Mouse (Mus musculus): ENCODE data around the gene Hnrnpa1. TPM values are rescaled to one million over a fixed set of nuclear protein-coding genes. Genes with fewer than 3 reads are reported as not detected.
"Not testable (repeated sequence)": the region's sequence is repeated elsewhere in the genome, so short reads cannot be mapped to it uniquely, and the experiment has no call there.

Gene Hnrnpa1
- total RNA-seq, 1 experiment from 2014 or later = 1,831 TPM

DNA sequence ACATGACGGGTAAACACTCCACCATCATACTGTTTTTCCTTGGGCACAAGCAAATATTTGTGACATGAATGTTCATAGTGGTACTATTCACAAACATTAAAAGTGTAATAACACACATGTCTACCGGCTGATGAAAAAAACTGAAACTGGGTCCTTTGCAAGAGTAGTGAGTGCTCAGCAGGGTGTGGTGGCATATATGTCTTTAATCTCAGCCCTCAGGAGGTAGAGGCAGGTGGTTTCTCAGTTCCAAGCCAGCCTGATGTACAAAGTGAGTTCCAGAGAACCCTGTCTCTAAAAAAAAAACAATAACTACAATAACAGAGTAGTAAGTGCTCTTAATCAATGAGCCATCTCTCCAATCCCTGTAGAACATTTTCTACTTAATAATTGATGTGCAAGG lies 24.6 kb downstream of the Hnrnpa1 start:
- no peak for ATAC-seq (replicated peaks; ENCODE audit: low read depth, poor library complexity, severe bottlenecking)

- peak; percentile 15; the same call in 1 of the 2 replicates for ATAC-seq (replicated peaks; ENCODE audit: low read depth, poor library complexity, severe bottlenecking)
These were observed 28.7 kb downstream of the Hnrnpa1 start for GRCm38 (mm10) chr15:103268903-103269302.

GRCm38 (mm10) chr15:103272419-103273279 lies 32.4 kb downstream of the Hnrnpa1 start, which contains the start of gene Copz1:
Gene Copz1, plus strand, starts transcription at chr15:103272714.
- ATAC-seq (replicated peaks; ENCODE audit: low read depth, poor library complexity, severe bottlenecking) = peak; percentile 97

DNA sequence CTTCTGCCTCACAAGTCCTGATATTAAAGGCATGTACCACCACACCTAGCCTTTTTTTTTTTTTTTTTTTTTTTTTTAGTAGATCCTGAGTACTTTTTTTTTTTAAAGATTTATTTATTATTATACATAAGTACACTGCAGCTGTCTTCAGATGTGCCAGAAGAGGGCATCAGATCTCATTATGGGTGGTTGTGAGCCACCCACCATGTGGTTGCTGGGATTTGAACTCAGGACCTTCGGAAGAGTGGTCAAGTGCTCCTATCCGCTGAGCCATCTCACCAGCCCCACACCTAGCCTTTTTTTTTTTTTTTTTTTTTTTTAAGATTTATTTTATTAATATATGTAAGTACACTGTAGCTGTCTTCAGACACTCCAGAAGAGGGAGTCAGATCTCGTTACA lies 35.7 kb downstream of the Hnrnpa1 start:
- not testable (repeated sequence) for ATAC-seq (replicated peaks; ENCODE audit: low read depth, poor library complexity, severe bottlenecking)

DNA sequence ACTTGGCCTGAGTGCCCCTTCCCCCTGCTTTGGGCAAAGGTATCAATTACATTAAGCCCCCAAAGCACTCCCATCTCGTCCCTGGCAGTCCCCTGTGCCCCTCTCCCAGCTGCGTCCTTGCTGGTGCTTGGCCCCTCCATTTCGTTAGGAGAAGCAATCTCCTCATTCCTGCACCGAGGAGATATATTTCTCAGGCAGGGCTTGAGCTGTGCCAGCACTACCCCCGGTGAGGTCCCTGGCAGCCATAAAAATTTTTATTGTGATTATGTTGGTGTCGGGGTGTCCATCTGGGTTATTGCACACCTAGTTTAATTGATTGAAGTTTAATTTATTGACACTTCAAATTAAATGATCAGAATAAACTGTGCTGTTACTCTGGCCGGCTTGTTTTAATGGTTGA lies 37.7 kb downstream of the Hnrnpa1 start:
- ATAC-seq (replicated peaks; ENCODE audit: low read depth, poor library complexity, severe bottlenecking) = no peak

GRCm38 (mm10) chr15:103279750-103280149 lies 39.5 kb downstream of the Hnrnpa1 start:
- ATAC-seq (replicated peaks; ENCODE audit: low read depth, poor library complexity, severe bottlenecking) = no peak

DNA sequence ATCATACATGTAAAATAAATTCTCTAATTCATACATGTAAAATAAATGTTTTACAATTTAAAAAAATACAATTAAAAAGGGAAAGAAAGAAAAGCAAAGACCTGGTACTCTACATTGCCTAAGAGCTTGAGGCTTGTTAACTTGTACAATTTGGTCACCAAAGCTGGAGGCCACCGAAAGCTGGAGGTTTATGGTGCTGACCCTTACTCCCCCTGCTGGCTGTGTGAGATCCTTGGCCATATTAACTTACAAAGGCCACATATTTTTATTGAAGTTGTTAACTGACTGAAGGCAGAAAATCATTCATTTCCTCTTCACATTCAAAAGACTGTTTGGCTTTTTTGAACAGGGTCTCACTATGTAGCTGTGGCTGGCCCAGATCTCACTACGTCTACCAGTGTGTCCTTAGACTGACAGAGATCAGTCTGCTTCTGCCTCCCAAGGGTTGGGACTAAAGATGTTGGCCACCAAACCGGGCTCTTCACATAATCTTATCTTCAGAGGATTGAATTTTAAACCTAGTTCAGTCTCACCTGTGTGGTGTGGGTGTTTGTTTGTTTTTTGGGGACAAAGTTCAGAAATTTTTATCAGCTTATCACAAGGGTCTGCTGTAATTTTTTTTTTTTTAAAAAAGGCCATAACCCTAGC lies 40.7 kb downstream of the Hnrnpa1 start:
- peak; percentile 85 for ATAC-seq (replicated peaks; ENCODE audit: low read depth, poor library complexity, severe bottlenecking)

- 0 out of 2 replicates have a peak, but pooled peaks have one; percentile 6 for ATAC-seq (replicated peaks; ENCODE audit: low read depth, poor library complexity, severe bottlenecking)
These were observed 41.4 kb downstream of the Hnrnpa1 start for GRCm38 (mm10) chr15:103281465-103282205.

DNA sequence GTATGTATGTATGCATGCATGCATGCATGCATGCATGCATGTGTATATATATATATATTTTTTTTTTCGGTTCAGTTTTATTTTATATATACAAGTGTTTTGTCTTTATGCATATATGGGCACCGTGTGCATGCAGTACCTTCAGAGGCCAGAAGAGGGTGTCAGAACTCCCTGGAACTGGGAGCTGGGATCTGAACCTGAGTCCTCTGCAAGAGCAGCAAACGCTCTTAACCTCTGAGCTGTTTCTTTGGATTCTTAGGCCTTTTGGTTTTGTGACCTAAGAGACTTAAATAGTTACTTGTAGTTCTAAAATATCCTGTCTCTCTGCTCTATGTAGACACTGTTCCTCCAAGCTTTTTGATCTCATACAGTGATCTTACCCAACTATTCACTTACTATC lies 43.8 kb downstream of the Hnrnpa1 start:
- ATAC-seq (replicated peaks; ENCODE audit: low read depth, poor library complexity, severe bottlenecking) = peak; percentile 52; the same call in 1 of the 2 replicates

DNA sequence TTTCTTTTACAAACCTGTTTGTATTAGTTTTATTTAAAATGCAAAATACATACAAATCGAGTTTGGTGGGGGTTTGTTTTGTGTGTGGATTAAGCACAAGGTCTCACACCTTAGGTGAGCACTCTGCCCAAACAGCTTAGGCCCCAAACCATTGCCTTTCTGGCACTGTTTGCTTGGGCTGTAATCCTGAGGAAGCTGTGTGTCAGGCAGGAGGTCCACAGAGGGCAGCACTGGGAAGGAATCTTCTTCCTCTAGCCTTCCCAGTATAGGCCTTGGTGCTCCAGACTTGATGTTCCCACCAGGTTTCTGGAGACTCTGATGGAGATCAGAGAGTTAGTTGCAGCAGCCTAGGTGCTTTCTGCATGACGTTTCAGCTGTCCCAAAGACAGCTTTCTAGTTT lies 44.4 kb downstream of the Hnrnpa1 start:
- no peak for ATAC-seq (replicated peaks; ENCODE audit: low read depth, poor library complexity, severe bottlenecking)

- ATAC-seq (replicated peaks; ENCODE audit: low read depth, poor library complexity, severe bottlenecking) = no peak
These were observed 45.7 kb downstream of the Hnrnpa1 start for GRCm38 (mm10) chr15:103285778-103286417.

DNA sequence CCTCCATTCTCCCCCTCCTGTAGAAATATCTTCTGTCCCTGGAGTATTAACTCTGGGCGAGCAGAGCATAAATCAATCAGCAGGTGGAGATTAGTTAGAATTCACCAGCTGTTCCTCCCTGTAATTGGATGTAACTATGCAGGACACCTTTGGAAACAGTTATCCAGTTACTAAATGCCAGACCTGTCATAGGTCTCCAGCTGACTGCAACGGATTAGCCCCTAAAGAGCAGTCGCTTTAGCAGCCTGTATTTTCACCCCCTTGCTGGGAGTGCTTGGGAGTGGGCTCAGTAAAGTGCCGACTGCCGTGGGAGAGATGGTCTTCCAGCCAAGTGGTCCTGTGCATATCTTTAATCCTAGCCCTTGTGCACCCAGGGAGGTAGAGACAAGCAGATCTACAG lies 49.4 kb downstream of the Hnrnpa1 start:
- ATAC-seq (replicated peaks; ENCODE audit: low read depth, poor library complexity, severe bottlenecking) = no peak

GRCm38 (mm10) chr15:103290417-103290816 lies 50.2 kb downstream of the Hnrnpa1 start:
- no peak for ATAC-seq (replicated peaks; ENCODE audit: low read depth, poor library complexity, severe bottlenecking)

DNA sequence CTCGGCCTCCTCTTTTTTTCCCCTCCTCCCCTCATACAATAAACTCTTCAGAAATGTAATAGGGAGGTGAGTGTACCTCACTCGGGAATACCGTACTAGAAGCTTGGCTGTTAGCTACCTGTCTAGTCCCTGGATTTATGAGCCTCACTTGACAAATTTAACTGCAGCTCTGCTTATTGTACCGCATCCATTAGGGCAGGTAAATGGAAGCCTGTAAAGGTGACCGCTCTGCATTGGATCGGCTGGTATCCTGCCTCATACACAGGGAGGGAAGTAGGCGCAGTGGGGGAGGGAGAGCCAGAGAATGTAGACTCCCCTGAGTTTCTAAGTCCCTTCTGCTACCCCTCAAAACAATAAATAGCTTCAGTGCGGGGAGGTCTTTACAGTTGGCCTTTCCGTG lies 50.6 kb downstream of the Hnrnpa1 start:
- ATAC-seq (replicated peaks; ENCODE audit: low read depth, poor library complexity, severe bottlenecking) = no peak

DNA sequence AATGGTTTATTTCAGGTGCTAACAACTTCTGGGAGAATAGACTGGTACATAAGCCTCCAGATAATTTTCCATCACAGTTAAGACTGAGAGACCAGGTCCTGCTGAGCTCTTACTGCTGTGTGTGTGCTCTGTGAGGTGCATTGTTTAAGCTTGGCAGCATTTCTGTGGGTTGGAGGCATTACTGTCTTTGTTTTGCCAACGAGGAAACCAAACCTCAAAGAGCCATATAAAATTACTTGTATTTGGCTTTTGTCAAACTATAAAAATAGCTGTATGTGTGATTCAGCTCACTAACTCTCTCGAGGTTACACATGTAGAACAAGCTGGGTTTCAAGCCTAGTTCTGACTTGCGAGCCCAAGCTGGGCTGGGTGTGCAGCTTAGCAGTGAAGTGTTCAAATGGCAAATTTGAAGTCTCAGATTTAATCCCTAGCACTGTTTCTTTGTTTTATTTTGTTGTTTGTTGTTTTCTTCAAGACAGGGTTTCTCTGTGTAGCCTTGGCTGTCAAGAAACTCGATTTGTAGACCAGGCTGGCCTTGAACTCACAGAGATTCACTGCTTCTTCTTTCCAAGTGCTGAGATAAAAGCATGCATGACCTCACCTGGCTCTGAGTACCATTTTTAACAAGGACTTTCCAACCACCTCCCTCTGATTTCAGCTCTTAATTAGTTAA lies 52.6 kb downstream of the Hnrnpa1 start:
- ATAC-seq (replicated peaks; ENCODE audit: low read depth, poor library complexity, severe bottlenecking) = no peak

DNA sequence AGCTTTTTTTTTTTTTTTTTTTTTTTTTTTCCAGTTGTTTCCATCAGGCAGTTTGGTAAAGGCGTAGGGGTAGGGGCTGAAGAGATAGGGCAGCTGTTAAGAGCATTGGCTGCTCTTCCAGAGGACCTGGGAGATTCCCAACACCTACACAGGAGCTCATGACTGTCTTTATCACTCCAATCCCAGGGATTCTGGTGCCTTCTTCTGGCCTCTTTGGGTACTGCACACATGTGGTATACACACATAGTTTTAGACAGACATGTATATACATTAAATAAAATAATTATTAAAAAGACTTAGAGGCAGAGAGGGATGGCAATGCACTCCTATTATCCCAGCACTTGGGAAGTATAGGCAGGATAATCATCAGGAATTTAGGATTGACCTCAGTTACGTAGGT lies 53.1 kb downstream of the Hnrnpa1 start:
- ATAC-seq (replicated peaks; ENCODE audit: low read depth, poor library complexity, severe bottlenecking) = no peak

DNA sequence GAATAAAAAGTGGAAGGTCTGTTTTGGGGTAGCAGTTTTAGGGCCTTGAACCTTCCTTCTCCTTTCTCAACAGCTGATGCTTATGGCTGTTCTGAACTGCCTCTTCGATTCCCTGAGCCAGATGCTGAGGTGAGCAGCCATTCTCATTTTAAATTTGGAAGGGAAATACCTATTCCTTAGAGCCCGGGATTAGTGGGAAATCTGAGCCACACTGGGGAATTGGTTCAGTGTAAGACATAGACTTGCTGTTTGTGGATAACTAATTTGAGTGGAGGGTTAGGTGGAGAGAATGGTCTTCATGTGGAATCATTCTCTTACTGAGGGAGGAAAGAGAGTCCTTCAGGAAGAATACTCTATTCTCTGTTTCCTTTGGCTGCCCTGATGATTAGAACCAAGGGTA lies 54.4 kb downstream of the Hnrnpa1 start:
- ATAC-seq (replicated peaks; ENCODE audit: low read depth, poor library complexity, severe bottlenecking) = no peak

GRCm38 (mm10) chr15:103295851-103296250 lies 55.6 kb downstream of the Hnrnpa1 start:
- ATAC-seq (replicated peaks; ENCODE audit: low read depth, poor library complexity, severe bottlenecking) = peak; percentile 42; the same call in 1 of the 2 replicates

Data from common myeloid progenitor, adult 5-6 weeks (primary cell).